Mouse (Mus musculus) E14TG2a.4 (cell line): ENCODE data around the gene Frmd4b.

Experiments used
- CTCF ChIP-seq: conservative IDR thresholded peaks from 2 replicates; pipeline ENCODE4 v1.5.1; 2014; ENCODE audit warnings: low read length
- NANOG ChIP-seq: IDR thresholded peaks from 2 replicates; pipeline ENCODE4 v1.6.1; 2014; ENCODE audit warnings: borderline replicate concordance, low read length, mixed read lengths

DNA sequence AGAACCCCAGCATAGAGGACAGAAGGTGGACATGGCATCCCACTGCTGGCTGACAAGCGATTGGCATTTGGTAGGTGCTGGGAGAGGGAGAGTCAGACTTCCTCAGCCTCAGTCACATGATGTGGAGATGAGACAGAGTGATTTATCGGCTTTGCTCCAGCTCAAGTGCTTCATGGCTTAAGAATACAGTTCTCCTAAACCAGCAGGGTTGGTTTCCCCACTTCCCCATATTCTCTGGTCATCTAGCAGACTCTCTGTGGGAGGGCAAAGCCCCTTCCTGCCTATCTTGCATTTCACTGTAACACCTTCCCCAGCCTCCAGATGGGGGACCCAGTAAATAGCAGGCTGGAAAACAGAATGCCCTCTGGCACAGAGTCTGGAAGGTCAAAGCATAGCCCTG, 160.1 kb downstream of the Frmd4b start:
- TF ChIP-seq CTCF, result no peak
- TF ChIP-seq NANOG, result no peak
